Mouse (Mus musculus): ENCODE measurements around the gene Taok2. TPM values are rescaled to one million over a fixed set of nuclear protein-coding genes. Genes with fewer than 3 reads are reported as not detected.
A peak's percentile ranks its signal among the peaks of the same experiment; 100 is the strongest.
"Not testable (repeated sequence)": the region's sequence is repeated elsewhere in the genome, so short reads cannot be mapped to it uniquely, and the experiment has no call there.

The Taok2 gene
- total RNA-seq, 2 experiments from 2014 or later: 162 to 167 TPM

DNA sequence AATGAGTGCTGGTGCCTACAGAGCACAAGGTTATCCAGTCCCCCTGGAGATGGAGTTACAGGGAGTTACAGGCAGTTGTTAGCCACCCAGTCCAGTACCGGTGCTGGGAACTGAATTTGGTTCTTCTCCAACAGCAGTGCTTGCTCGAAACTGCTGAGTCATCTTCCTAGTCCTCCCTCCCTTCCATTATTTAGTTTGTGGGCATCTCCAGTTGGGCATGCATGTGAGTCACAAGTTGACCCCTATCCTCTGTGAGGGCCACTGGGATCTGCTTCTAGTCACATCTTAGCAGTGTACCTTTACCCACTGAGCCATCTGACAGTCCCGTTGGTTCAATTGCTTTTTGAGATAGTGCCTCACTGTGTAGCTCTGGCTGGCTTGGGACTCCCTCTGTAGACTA is 21.1 kb upstream of the Taok2 start:
- TF ChIP-seq CTCF (IDR thresholded peaks at IDR 0.05): no peak
- Histone ChIP-seq H3K27ac (no peak overlapping the region), H3K4me3 (no peak overlapping the region)
- no peak for DNase-seq (ENCODE audit: extremely low spot score in 1 of 2, low spot score in 2 of 2)
- intact Hi-C loops (cut with DNase I): no loop called here

DNA sequence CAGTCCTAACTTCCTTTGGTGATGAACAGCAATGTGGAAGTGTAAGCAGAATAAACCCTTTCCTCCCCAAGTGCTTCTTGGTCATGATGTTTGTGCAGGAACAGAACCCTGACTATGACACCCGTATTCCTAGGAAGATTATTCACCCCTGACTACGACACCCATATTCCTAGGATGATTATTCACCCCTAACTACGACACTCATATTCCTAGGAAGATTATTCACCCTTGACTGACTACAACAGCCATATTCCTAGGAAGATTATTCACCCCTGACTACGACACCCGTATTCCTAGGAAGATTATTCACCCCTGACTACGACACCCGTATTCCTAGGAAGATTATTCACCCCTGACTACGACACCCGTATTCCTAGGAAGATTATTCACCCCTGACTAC is 15.3 kb upstream of the Taok2 start:
- DNase-seq (ENCODE audit: extremely low spot score in 1 of 2, low spot score in 2 of 2); H3K4me3 ChIP-seq; intact Hi-C loops (cut with DNase I); H3K27ac ChIP-seq: not testable (repeated sequence)

DNA sequence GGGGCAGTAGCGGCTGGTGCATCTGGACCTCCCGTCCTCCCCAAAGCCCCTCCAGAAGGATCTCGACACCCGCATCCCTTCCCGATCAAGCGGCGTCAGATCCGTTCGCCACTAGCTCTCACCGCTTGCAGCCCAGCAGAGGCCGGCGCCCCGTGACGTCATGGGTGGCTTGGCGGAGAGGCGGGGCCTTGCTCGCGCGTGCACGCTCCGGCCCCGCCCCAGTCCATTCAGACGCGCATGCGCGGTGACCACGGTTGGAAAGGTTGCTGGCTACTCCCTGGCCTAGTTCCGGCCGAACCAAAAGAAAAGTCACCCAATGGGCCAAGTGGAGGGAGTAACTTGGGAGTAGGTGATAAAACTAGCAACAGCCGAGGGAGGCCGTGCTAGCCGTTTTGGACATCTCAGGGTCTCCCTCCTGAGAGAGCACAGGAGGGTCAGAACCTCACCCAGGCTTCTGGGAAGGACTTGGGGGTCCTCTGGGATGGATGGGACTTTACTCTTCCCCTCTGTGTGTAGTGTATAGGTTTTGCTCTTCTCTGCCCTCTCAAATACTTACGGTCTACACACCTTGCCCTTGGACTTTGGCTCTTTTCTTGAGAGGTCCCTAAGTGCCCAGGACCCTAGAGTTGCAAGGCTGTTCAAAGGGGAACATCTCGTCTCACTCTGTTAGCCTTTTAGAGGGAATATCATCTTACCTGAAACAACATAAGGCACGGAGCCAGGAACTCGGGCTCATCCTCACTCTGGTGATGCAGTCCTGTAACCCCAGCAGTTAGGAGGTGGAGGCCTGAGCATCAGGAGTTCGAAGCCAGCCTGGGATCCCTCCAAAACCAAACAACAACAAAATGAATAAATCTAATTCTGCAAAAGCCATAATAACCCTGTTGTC is 13.8 kb upstream of the Taok2 start:
- intact Hi-C loops (cut with DNase I): no loop called here
- TF ChIP-seq CTCF (IDR thresholded peaks at IDR 0.05): no peak
- peak overlapping the region; percentile 98 for H3K27ac ChIP-seq
- peak; percentile 96 to 98 for DNase-seq (ENCODE audit: extremely low spot score in 1 of 2, low spot score in 2 of 2)
- H3K4me3 ChIP-seq: peak overlapping the region; percentile 85

DNA sequence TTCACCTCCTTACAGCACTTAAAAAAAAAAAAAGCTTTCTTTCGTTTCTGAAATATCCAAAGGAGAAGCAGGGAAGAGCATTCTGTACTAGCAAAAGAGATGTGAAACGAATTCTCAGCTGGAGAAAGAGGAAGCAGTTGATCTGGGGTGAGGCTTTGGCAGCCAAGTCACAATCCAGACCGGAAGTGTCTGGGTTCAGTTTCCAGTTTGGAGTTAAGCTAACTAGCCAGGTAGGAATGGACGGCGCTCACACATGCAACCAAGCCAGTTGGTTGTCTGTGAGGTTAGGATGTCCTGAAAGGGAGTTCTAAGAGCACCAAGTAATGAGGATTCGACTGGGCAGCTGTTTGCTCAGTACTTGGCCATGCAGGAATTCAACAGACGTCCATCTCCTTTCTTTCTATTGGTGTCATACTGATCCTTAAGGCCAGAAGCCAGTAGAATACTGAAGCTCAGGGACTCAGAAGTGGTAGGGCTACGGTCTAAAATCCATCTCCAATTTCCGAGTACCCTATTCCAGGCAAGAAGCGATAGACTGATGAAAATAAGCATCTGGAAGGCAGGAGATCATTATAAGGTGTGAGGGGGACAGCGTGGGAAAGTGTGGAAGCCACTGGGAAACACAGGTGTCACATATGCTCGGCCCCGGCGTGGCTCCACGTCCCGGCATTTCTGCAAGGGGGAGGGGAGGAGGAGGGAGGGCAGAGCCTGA is 13.0 kb upstream of the Taok2 start:
- intact Hi-C loops (cut with DNase I): no loop called here
- TF ChIP-seq CTCF (IDR thresholded peaks at IDR 0.05): no peak

DNA sequence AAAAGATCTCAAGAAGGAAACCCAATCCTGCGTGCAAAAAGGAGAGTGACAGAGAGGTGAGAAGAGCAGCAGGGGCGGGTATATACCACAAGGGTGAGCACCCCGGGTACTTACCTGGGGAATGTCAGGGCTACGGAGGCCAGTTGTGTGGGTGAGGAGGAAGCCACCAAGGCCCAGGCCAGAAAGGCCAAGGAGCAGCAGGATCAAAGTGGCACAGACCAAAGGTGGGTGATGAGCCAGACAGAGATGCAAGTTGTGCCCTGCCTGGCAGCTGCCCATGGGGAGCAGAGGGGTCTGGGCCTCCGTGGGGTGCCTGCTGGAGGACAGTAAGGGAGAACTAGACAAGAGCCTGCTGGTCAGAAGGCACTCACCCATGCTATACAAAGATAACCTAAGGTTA is 12.4 kb upstream of the Taok2 start:
- intact Hi-C loops (cut with DNase I): no loop called here
- peak overlapping the region; percentile 98; the same call in 1 of the 2 replicates for H3K27ac ChIP-seq
- DNase-seq (ENCODE audit: extremely low spot score in 1 of 2, low spot score in 2 of 2): no peak
- no peak for TF ChIP-seq CTCF (IDR thresholded peaks at IDR 0.05)
- no peak overlapping the region for H3K4me3 ChIP-seq

More for the DNA sequence above, 13.0 kb upstream of the Taok2 start:
- Histone ChIP-seq H3K4me3 (peak overlapping the region; percentile 85), H3K27ac (peak overlapping the region; percentile 98)
- no peak for DNase-seq (ENCODE audit: extremely low spot score in 1 of 2, low spot score in 2 of 2)

DNA sequence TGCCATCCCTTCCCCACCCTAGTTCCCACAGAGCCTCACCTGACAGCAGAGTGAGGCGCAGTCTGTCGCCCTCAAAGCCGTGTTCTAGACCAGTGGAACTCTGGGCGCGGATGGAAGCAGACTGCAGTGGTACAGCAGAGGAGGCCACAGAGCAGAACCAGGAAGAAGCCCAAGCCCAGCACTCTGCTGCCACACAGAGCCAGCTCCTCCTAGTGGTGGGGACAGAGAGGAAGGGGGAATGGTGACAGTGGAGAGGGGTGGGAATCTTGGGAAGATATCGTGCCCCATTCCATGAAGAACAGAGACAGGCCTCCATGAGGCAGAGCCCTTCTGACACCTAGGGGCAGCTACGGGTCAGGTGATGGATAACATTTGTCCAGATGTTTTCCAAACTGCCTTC is 4.3 kb upstream of the Taok2 start:
- intact Hi-C loops (cut with DNase I): no loop called here
- Histone ChIP-seq H3K27ac (no peak overlapping the region), H3K4me3 (no peak overlapping the region)
- no peak for DNase-seq (ENCODE audit: extremely low spot score in 1 of 2, low spot score in 2 of 2)
- TF ChIP-seq CTCF (IDR thresholded peaks at IDR 0.05): peak; percentile 42

DNA sequence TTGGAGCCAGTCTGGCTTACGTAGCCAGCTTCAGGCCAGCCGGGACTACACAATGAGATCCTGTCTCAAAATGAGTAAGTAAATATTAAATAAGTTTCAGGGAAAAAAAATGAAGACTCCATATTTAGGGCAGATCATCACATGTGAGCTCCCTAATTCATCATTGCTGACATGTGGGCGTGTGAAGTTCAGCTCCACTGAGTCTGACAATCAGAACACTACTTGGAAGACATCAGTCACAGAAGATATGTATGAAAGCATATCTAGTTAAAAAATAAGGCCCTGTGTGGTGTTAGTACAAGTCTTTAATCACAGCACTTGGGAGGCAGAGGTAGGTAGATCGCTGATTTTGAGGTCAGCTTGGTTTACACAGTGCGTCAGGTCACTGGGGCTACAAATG is 2.8 kb upstream of the Taok2 start:
- Histone ChIP-seq H3K27ac (no peak overlapping the region), H3K4me3 (no peak overlapping the region)
- DNase-seq (ENCODE audit: extremely low spot score in 1 of 2, low spot score in 2 of 2): no peak
- TF ChIP-seq CTCF (IDR thresholded peaks at IDR 0.05): no peak
- intact Hi-C loops (cut with DNase I): no loop called here

DNA sequence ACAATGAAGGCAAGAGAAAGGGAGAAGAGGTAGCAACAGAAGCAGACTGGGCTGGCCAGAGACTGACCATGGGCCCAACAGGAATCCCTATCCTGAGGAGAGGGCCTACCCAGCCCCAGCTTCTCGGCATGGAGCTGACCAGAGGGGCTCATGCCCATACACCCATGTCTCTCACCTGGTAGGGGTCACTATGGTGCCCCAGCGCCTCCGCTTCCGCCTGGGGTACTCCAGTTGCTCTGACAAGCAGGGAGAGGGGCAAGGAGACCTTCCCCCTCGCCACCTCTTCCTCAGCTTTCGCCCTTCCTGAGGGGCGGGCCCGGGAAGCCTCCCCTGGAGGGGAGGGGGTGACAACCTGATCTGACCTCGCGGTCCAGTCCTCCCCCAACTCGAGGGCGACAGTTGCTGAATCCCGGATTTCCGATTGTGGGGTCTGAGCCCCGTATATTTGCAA is 747 bp downstream of the Taok2 start:
- intact Hi-C loops (cut with DNase I): loop anchor here (2.0 to 5.0 kb wide), 4 partner anchors 44 to 219 kb away; partner anchors contain the start of genes Asphd1, Kctd13 and Maz
- peak overlapping the region; percentile 92 for H3K4me3 ChIP-seq
- no peak for DNase-seq (ENCODE audit: extremely low spot score in 1 of 2, low spot score in 2 of 2)
- TF ChIP-seq CTCF (IDR thresholded peaks at IDR 0.05): no peak
- H3K27ac ChIP-seq: peak overlapping the region; percentile 79

DNA sequence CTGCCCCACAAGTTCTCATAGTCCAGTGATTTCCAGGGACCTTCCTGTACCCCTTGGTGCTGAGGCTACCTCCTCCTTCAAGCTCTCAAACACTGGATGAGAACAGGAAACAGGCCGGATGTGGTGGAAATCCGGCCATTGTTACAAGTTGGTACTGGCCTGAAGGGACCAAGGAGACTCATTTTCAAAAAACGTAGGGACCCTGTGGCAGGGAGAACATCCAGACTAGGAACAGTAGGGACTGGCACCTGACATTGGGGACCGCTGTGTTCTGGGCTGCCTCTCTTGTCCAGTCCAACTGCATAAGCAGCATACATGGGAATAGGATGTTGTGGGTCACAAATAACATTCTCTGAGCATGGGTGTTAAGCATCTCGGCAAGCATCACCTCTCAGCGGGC is 3.5 kb downstream of the Taok2 start:
- TF ChIP-seq CTCF (IDR thresholded peaks at IDR 0.05): no peak
- Histone ChIP-seq H3K27ac (peak overlapping the region; percentile 48; the same call in 1 of the 2 replicates), H3K4me3 (peak overlapping the region; percentile 92; the same call in 1 of the 2 replicates)
- no peak for DNase-seq (ENCODE audit: extremely low spot score in 1 of 2, low spot score in 2 of 2)
- intact Hi-C loops (cut with DNase I): loop anchor here (5.0 kb wide), 3 partner anchors 46 to 221 kb away; partner anchors contain the start of genes Kctd13 and Maz

DNA sequence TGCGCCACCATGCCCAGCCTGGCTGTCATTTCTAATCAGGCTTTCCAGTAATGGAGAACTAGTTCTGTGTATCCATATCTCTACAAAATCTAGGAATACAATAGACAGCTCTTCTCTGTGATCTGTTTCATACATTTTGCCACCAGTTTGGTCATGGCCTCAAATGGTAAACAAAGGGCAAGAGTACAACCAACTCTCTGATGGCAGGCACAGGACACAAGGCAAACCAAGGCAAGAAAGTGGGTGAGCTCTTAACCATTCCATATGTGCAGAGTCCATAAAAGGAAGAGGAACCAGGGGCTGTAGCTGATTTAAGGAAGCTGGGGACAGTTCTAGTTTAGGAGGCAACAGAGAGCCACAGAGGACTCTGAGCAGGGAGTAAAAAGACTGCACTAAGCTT is 7.3 kb downstream of the Taok2 start:
- intact Hi-C loops (cut with DNase I): no loop called here
- TF ChIP-seq CTCF (IDR thresholded peaks at IDR 0.05): no peak
- no peak for DNase-seq (ENCODE audit: extremely low spot score in 1 of 2, low spot score in 2 of 2)
- Histone ChIP-seq H3K4me3 (no peak overlapping the region), H3K27ac (no peak overlapping the region)

DNA sequence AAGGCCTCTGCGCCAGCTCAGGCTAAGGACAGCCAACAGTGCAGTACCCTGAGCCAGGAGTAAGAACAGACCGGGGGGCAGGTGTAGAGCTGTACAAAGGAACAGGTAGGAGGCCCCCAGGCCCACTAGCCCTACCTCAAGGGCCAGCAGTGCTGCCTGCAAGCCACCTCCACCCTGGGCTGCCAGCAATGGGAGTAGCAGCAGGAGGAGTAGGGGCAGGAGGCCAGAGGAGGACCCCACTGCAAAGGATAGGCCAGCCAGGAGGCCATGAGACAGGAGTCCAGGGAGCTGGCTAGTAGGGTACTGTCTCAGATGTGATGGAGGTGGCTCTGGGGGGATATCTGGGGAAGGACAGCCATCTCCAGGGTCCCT is 14.0 kb downstream of the Taok2 start:
- no peak for DNase-seq (ENCODE audit: extremely low spot score in 1 of 2, low spot score in 2 of 2)
- no peak overlapping the region for H3K4me3 ChIP-seq
- H3K27ac ChIP-seq: no peak overlapping the region
- no peak for TF ChIP-seq CTCF (IDR thresholded peaks at IDR 0.05)
- intact Hi-C loops (cut with DNase I): no loop called here
